Mouse (Mus musculus) large intestine, adult 2 months (tissue): ENCODE results near the gene Cd99l2. TPM values are rescaled to one million over a fixed set of nuclear protein-coding genes. Genes with fewer than 3 reads are reported as not detected.

Experiments used
- DNase-seq: peaks from one replicate; pipeline ENCODE4 v3.0.0-alpha.2; 2012; ENCODE audit warnings: low read depth, low spot score
- WGBS: fragments of 180-500 bp; shearing (Covaris S2); methylation state at CpG from one replicate; pipeline ENCODE4 v1.1.7; 2018; 5-methylcytosine and 5-hydroxymethylcytosine counted together
- polyA plus RNA-seq: library from polyadenylated mRNA; depleted of rRNA; stranded (reverse); fragments of >200 nt; gene quantifications from 2 replicates; pipeline ENCODE4 v1.2.3, GENCODE M21; 2012

Gene Cd99l2
- polyA plus RNA-seq, 1 experiment: 5.6 TPM

GRCm38 (mm10) chrX:71474296-71474956 is 18.2 kb downstream of the Cd99l2 start:
- WGBS: 86% methylated on average over 3 of the region's 3 CpGs
- DNase-seq: no peak

- DNase-seq: no peak
- 77% methylated on average over 5 of the region's 5 CpGs for WGBS
Observed at GRCm38 (mm10) chrX:71468639-71469295, 23.9 kb downstream of the Cd99l2 start.

- DNase-seq: no peak
- WGBS: 80% methylated on average over 3 of the region's 3 CpGs
Observed at GRCm38 (mm10) chrX:71467491-71467890, 25.2 kb downstream of the Cd99l2 start.

- DNase-seq: no peak
- 80% methylated on average over 1 of the region's 1 CpGs for WGBS
Observed at GRCm38 (mm10) chrX:71465417-71465816, 27.2 kb downstream of the Cd99l2 start.

GRCm38 (mm10) chrX:71464138-71464826 is 28.4 kb downstream of the Cd99l2 start:
- no peak for DNase-seq
- 58% methylated on average over 7 of the region's 7 CpGs for WGBS

- DNase-seq: no peak
- 85% methylated on average over 6 of the region's 6 CpGs for WGBS
Observed at GRCm38 (mm10) chrX:71456078-71456737, 36.4 kb downstream of the Cd99l2 start.

GRCm38 (mm10) chrX:71442916-71443315 is 49.7 kb downstream of the Cd99l2 start:
- no peak for DNase-seq
- WGBS: 78% methylated on average over 5 of the region's 5 CpGs

- DNase-seq: no peak
- WGBS: 81% methylated on average over 6 of the region's 6 CpGs
Observed at GRCm38 (mm10) chrX:71439473-71439872, 53.2 kb downstream of the Cd99l2 start.

GRCm38 (mm10) chrX:71435542-71435941 is 57.1 kb downstream of the Cd99l2 start:
- 89% methylated on average over 2 of the region's 2 CpGs for WGBS

GRCm38 (mm10) chrX:71434860-71435259 is 57.8 kb downstream of the Cd99l2 start:
- WGBS: 82% methylated on average over 8 of the region's 8 CpGs
- DNase-seq: no peak

More at GRCm38 (mm10) chrX:71435542-71435941, 57.1 kb downstream of the Cd99l2 start:
- DNase-seq: no peak

- DNase-seq: no peak
- 76% methylated on average over 1 of the region's 1 CpGs for WGBS
Observed at GRCm38 (mm10) chrX:71434448-71434847, 58.2 kb downstream of the Cd99l2 start.

- no peak for DNase-seq
- 92% methylated on average over 5 of the region's 5 CpGs for WGBS
Observed at GRCm38 (mm10) chrX:71430900-71431299, 61.7 kb downstream of the Cd99l2 start.

- no peak for DNase-seq
Observed at GRCm38 (mm10) chrX:71427491-71427890, 65.2 kb downstream of the Cd99l2 start.

GRCm38 (mm10) chrX:71425746-71426519 is 66.7 kb downstream of the Cd99l2 start:
- DNase-seq: peak; percentile 31
- WGBS: 36% methylated on average over 9 of the region's 9 CpGs

- 80% methylated on average over 1 of the region's 1 CpGs for WGBS
- DNase-seq: no peak
Observed at GRCm38 (mm10) chrX:71424852-71425251, 67.8 kb downstream of the Cd99l2 start.

- WGBS: 80% methylated on average over 4 of the region's 4 CpGs
- DNase-seq: no peak
Observed at GRCm38 (mm10) chrX:71413616-71414015, 79.0 kb downstream of the Cd99l2 start.

- 87% methylated on average over 3 of the region's 3 CpGs for WGBS
- no peak for DNase-seq
Observed at GRCm38 (mm10) chrX:71412776-71413175, 79.9 kb downstream of the Cd99l2 start.

GRCm38 (mm10) chrX:71408386-71408785 is 84.3 kb downstream of the Cd99l2 start:
- WGBS: 91% methylated on average over 1 of the region's 1 CpGs
- no peak for DNase-seq

- no peak for DNase-seq
Observed at GRCm38 (mm10) chrX:71406290-71406689, 86.4 kb downstream of the Cd99l2 start.

- 81% methylated on average over 4 of the region's 4 CpGs for WGBS
- no peak for DNase-seq
Observed at GRCm38 (mm10) chrX:71396326-71396725, 96.3 kb downstream of the Cd99l2 start.
